Mouse (Mus musculus): ENCODE data around the gene Vps26b. TPM values are rescaled to one million over a fixed set of nuclear protein-coding genes. Genes with fewer than 3 reads are reported as not detected.

The Vps26b gene
- total RNA-seq, 2 experiments from 2014 or later = 16.6 to 21.9 TPM

DNA sequence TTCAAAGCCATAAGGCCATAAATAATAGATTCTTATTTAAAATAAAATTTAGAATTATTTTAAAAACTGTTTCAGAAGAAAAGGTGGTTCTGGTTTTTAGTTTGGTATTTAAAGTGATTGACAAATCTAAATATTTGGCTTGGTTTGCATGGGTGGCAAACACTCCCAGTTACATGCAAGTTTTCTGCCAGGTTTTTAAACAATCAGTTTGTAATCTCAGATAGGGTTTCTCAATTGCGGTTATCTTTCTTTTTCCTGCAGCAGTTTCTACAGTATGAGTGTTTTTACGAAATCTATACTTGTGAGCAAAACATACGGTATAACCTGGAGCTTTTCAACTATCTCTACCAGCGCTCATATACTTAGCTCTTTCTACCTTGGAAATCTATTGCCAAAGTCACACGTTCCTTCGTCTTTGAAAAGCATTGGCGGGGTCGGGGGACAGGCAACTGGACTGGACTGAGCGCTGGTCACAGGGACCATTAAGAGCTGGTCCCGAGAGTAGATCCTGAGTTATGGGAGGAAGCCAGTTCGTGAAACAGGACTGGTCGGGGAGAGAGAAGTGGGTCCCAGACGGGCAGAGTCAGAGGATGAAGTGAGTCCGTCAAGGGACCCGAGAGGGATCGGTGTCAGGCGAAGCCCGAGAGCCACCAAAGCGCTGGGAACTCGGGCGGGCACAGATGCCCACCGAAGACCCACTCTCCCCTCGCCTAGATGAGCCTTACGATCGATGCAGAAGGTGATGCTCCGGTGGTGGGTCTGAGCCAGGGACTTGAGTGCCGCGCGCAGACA lies 31.0 kb downstream of the Vps26b start:
- ATAC-seq (replicated peaks; ENCODE audit: low FRiP score, poor library complexity, severe bottlenecking) = peak; percentile 27; the same call in 1 of the 2 replicates

DNA sequence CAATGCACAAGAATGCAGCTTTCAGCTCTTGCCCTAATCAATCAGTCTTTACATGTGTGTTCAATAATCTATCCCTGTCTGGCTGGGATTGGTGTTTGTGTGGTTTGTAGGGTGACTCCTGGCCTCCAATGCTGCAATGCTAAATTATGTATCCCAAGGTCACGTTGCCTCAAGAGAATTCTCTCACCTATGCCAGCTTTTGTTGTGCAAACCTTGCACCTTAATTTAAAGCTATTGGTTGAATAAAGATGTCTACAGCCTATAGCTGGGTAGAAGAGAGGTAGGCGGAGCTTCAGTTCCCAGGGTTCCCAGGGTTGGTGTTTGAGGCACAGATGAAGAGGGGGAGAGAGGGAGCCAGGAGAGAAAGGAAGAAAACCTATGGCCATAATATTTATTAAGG lies 32.4 kb downstream of the Vps26b start:
- ATAC-seq (replicated peaks; ENCODE audit: low FRiP score, poor library complexity, severe bottlenecking) = no peak

DNA sequence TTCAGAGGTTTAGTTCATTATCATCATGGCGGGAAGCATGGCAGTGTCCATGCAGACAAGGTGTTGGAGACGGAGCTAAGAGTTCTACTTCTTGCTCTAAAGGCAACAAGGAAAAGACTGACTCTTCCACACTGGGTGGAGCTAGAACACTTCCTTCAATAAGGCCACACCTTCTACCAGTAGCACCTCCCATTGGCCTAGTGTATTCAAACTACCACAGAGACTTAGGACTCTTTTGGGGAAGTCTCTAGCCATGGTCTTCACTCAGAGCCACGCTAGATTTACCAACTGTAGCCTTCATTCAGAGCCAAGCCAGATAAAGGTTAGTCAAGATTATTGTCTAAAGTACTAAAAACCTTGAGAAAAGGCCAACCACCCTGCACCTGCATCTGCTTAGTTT lies 32.8 kb downstream of the Vps26b start:
- no peak for ATAC-seq (replicated peaks; ENCODE audit: low FRiP score, poor library complexity, severe bottlenecking)

DNA sequence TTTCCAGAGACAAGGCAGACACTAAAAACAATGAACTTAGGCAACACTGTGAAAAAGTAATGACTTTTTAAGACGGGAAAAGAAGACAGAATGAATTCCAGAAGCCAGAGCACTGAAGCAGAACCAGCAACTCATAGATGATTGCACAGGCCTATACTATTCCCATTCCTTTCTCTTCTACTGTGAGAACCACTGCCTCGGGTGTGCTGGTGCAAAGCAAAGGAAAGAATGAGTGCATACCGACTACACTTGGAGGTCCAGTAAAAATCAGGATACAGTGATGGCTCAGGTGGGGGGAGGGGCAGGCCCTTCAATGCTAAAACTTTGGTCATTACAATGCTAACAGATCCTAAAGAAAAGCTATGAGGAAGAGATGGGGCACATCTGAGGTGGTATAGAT lies 36.0 kb downstream of the Vps26b start:
- ATAC-seq (replicated peaks; ENCODE audit: low FRiP score, poor library complexity, severe bottlenecking) = no peak

DNA sequence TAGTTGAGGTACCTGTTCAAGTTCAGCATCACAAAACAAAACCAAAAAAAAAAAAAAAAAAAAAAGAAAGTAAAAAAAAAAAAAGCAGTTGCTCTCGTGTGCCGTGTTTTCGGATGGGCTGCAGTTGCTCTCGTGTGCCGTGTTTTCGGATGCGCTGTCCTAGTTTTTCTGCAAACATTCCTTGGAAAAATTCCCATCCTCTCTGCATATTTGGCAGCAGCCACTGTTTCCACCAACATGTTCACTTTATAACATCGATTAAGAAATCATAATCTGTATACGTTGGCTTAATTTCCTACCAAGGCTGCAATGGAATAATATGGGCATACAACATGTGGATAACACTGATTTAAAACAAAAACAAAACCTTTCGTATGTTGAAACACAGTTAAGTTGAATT lies 36.7 kb downstream of the Vps26b start:
- ATAC-seq (replicated peaks; ENCODE audit: low FRiP score, poor library complexity, severe bottlenecking) = no peak

DNA sequence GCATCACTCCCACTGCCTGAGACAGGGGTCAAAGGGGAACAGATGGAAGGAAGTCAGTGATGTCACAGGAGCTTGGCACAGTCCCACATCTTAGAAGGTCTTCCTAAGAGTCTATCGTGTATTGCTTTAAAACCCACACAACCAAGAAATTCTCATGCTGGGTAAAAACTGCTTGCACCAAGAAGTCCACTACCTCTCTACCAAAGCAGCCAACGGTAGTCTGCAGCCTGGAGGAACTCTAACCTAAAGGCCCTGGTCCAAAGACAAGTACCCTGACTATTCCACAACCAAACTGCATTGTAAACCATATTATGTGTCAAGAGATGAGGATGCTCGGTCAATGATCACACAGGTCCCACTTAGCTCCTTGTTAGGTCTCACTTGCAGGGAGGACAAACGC lies 39.7 kb downstream of the Vps26b start:
- no peak for ATAC-seq (replicated peaks; ENCODE audit: low FRiP score, poor library complexity, severe bottlenecking)

DNA sequence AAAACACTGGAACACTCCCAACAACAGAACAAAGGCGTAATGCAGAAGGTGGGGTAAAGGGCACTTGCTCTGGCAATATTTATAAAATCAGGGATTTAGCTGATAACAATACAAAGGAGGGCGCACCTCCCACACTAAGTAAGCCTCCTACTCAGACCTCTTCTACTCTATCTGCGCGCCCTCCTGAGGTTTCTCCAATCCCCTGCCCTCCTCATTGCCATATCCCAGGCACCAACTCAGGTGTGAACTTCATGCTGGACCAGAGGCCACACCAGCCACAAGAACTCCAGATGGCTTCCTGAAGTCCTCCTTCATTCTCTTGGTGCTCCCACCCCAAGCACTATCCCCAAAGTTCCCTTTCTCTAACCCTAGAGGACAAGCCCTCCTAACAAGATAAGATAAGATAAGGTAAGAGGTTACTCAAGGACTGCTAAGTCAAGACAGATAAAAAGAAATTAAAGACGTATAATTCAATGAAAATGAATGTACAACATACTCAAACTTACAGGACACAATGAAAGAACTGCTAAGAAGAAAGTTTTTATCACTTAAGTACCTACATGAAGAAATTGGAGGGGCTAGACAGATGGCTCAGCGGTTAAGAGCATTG lies 44.1 kb downstream of the Vps26b start:
- ATAC-seq (replicated peaks; ENCODE audit: low FRiP score, poor library complexity, severe bottlenecking) = no peak

DNA sequence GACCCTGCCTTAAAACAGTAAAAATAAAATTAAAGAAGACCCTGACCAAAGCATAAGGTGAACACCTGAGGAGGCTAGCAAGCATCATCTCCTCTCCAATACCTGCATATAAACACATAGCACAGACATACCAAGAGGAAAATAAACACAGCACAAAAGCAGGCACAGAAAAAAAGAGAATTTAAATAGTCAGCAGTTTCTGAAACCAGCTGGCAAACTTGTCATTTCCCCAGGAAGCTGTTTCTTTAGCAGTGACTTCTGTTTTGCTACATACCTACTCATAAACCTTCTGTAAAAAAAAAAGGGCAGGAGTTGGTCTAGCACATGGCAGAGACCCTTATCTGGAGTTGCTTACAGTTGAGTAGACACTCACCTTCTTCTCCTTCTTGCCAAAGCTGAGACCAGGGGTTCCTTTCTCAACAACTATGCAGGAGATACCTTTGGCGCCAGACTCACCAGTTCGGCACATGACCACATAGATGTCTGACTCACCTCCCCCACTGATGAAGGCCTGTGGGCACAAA lies 44.7 kb downstream of the Vps26b start:
- ATAC-seq (replicated peaks; ENCODE audit: low FRiP score, poor library complexity, severe bottlenecking) = no peak

DNA sequence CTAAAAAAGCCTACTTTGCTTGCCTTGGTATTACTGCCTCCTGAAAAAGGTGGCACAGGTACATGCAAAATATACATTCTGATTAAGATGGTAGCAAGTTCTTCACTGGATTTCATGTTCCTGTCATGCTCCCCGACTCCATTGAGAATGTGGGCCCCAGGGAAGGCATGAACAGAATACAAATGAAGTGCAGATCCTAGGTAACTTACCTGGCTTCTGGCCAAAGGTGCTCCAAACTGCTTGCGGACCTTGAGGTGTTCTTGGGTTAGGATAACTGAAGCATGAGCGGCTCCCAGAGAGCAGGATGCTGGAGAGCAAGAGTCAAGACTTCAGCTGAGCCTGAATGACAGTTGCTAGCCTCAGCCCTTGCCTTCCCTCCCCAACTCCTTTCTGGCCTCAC lies 51.1 kb downstream of the Vps26b start:
- no peak for ATAC-seq (replicated peaks; ENCODE audit: low FRiP score, poor library complexity, severe bottlenecking)

DNA sequence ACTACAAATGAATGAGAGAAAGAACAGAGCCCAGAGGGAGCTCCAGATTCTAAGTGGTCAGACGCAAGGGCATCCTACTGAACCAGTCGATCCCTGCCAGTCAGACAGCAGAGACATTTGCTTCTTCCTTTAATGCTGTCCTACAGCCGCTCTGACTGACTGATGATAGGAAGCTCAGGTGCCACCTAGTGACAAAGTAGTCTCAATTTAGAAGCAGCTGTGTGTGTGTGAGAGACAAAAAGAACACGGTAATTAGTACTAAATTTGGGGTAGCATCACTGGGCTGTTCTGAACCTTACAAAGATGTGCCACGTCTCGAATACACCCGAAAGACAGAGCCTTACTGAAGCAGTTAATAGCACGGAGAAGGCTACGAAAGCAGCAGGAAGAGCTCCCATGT lies 52.1 kb downstream of the Vps26b start:
- ATAC-seq (replicated peaks; ENCODE audit: low FRiP score, poor library complexity, severe bottlenecking) = no peak

Other genes starting within 250 kb of the Vps26b start
- not detected in 2 replicates for gene Glb1l2, start 223.6 kb downstream of the Vps26b start, total RNA-seq (2015; ENCODE audit: low replicate concordance)
- gene Glb1l2, start 223.6 kb downstream of the Vps26b start, total RNA-seq (2017; ENCODE audit: low replicate concordance) = not detected in 2 replicates
- not detected in 2 replicates for gene Glb1l3, start 169.2 kb downstream of the Vps26b start, total RNA-seq (2015; ENCODE audit: low replicate concordance)
- gene Glb1l3, start 169.2 kb downstream of the Vps26b start, total RNA-seq (2017; ENCODE audit: low replicate concordance) = not detected in 2 replicates
- gene Gm1110, start 107.0 kb downstream of the Vps26b start, total RNA-seq (2015; ENCODE audit: low replicate concordance) = not detected in 2 replicates
- 0.60 TPM in 1 of 2 replicates, not detected in the other for gene Gm1110, start 107.0 kb downstream of the Vps26b start, total RNA-seq (2017; ENCODE audit: low replicate concordance)
- gene Acad8, start 30.5 kb downstream of the Vps26b start, total RNA-seq (2015; ENCODE audit: low replicate concordance) = 1.9 and 6.0 TPM in 2 replicates
- gene Acad8, start 30.5 kb downstream of the Vps26b start, total RNA-seq (2017; ENCODE audit: low replicate concordance) = 2.2 and 6.1 TPM in 2 replicates
- gene Thyn1, start 30.4 kb downstream of the Vps26b start, total RNA-seq (2015; ENCODE audit: low replicate concordance) = 16.1 and 17.5 TPM in 2 replicates
- 10.8 and 16.3 TPM in 2 replicates for gene Thyn1, start 30.4 kb downstream of the Vps26b start, total RNA-seq (2017; ENCODE audit: low replicate concordance)
- 53.9 and 76.9 TPM in 2 replicates for gene Ncapd3, start 110 bp upstream of the Vps26b start, total RNA-seq (2015; ENCODE audit: low replicate concordance)
- 35.5 and 43.6 TPM in 2 replicates for gene Ncapd3, start 110 bp upstream of the Vps26b start, total RNA-seq (2017; ENCODE audit: low replicate concordance)
- gene Jam3, start 125.4 kb upstream of the Vps26b start, total RNA-seq (2015; ENCODE audit: low replicate concordance) = not detected in 2 replicates
- 0.60 TPM in 1 of 2 replicates, not detected in the other for gene Jam3, start 125.4 kb upstream of the Vps26b start, total RNA-seq (2017; ENCODE audit: low replicate concordance)